Mouse (Mus musculus) stomach, postnatal 0 days (tissue): ENCODE results near the gene Fam180a.

Source experiments
- CTCF ChIP-seq: IDR thresholded peaks from 2 replicates; pipeline ENCODE4 v1.5.1; 2016; ENCODE audit warnings: antibody characterized with exemption, low read depth, mild to moderate bottlenecking, moderate library complexity
- EP300 ChIP-seq: optimal IDR thresholded peaks from 2 replicates; pipeline ENCODE3; 2016; ENCODE audit warnings: antibody characterized with exemption

DNA sequence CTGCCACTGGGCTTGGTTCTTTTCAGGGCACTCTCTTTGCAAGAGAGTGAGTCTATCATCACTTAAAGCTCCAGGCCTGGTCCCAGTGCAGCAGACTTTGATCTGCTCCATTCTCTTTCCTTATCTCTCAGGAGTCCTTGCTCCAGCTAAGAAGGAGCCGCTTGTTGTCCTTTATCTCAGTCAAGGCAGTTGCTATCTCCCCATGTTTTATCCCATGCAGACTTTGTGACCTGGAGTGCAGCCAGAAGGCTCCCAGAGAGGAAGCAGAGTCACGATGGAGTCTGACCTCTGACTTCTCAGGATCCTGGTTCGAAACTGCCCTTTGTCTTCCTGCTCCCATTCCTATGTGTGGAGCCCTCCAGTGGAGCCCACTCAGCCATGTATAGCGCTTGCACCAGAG lies 4.8 kb downstream of the Fam180a start:
- TF ChIP-seq CTCF (no peak), EP300 (no peak)
